Mouse (Mus musculus) layer of hippocampus, adult 18-20 months (tissue): ENCODE measurements around the gene Sirt4. TPM values are rescaled to one million over a fixed set of nuclear protein-coding genes. Genes with fewer than 3 reads are reported as not detected.
"Not testable (repeated sequence)": the region's sequence is repeated elsewhere in the genome, so short reads cannot be mapped to it uniquely, and the experiment has no call there.

ENCODE experiments used
- DNase-seq, 2 experiments: peaks; one replicate each; pipeline ENCODE4 v3.0.0; 2022; ENCODE audit warnings: low spot score in 2 of 2
- total RNA-seq, 2 experiments: library from RNA; stranded (reverse); gene quantifications; 2 replicates each; pipeline ENCODE4 v1.2.3; 2021

The Sirt4 gene
- total RNA-seq, 2 experiments from 2014 or later: 27.9 to 35.7 TPM

GRCm38 (mm10) chr5:115474174-115474828 lies 10.2 kb downstream of the Sirt4 start:
- DNase-seq: no peak

DNA sequence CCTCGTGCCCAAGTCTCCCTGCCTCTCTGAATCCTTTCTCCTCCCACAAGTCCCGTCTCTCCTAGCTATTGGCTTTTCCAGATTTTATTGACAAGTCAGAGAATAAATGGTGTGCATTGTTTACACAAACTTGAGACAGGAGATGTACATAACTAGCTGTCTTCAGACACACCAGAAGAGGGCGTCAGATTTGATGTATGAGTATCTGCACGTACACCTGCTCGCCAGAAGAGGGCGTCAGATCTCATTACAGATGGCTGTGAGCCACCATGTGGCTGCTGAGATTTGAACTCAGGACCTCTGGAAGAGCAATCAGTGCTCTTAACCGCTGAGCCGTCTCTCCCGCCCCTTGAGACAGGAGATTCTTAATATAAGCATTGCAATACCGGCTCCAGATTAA lies 11.3 kb downstream of the Sirt4 start:
- no peak for DNase-seq

GRCm38 (mm10) chr5:115470766-115471531 lies 13.6 kb downstream of the Sirt4 start:
- peak in 1 of 2 experiments; percentile 74 for DNase-seq

DNA sequence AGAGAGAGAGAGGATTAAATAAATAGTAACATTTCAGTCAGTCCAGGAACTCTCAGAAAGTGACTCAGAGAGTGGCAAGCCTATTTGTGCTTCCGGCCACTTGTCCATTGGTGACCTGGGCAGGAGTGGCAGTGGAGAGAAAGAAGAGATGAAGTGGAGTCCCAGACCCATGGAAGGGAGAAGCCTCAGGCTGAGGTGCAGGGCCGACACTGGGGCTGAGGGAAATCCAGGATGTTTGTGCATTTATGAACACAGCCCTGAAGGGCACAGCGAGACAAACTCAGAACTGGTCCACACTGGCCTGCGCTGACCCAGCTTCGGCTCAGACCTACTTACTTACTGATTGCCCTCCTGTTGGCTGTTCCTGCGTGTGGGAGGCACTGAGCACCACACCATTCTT lies 14.7 kb downstream of the Sirt4 start:
- DNase-seq: no peak

DNA sequence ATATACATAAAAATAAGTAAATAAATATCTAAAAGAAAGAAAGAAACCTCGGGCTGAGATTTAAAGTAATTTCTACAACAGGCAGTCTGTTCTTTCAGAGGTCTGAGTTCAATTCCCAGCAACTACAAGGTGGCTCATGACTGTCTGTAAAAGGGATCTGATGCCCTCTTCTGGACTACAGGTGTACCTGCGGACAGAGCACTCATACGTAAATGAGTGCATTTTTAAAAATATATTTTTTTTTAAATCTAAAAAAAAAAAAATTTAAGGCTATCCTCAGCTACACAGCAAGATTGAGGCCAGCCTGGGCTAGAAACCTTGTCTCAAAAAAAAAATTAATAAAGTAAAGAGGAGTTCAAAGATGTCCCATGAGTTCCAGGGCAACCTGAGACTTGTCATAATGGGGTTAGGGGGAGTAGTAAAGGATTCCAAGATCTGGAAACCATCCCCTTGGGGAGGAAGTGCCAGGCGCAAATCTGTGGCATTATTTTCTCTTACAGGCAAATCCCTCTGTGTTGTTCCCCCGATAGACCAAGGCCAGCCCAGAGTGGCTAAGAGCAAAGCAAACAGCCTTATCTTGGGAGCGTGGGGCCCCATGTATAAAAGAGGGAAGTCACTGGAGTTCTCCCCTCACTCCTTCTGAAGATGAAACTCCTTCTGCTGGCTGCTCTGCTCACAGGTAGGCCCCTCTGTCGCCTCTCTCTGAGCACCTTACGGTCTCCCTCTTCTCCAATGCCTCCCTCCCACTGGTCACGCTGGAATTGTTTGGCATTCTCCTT lies 18.7 kb downstream of the Sirt4 start, which contains the start of gene Pla2g1b:
Gene Pla2g1b, plus strand, starts transcription at position 621 of the 779 bp plus-strand sequence.
- no peak for DNase-seq

GRCm38 (mm10) chr5:115464408-115465115 lies 20.0 kb downstream of the Sirt4 start:
- no peak for DNase-seq

GRCm38 (mm10) chr5:115458918-115459317 lies 25.6 kb downstream of the Sirt4 start:
- no peak for DNase-seq

GRCm38 (mm10) chr5:115455838-115456237 lies 28.7 kb downstream of the Sirt4 start:
- no peak for DNase-seq

DNA sequence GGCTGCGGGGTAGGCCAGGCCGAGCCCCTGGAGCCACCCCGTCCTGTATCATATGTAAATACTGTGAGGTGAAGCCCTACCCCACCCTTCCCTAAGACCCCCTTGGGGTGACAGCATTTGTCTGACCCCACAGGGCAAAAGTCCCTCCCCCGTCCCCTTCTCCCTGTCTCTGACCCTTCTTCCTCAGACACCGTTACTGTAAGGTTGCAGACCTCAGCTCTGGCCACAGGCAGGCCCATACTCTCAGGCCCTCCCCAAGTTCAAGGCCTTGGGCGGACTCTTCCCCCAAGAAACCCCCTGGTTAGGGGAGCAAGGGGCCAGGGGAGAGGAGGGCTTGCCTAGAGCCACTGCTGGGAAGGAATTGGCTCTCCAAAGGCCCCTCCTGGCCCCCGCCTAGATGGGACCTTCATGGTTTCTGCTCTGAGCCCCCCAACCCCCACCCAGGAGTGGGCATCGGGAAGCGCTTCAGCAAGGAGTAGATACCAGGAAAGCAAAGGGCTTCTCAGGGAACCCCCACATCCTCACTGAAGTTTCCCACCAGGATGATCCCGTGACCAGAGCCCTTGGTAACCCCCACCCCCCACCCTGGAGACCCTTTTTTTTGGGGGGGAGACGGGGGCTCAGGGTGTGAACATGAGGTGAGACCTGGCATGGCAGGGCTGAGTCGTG lies 30.0 kb downstream of the Sirt4 start:
- DNase-seq: no peak

- DNase-seq: no peak
Measured at GRCm38 (mm10) chr5:115450410-115451317, 33.9 kb downstream of the Sirt4 start.

- no peak for DNase-seq
Measured at GRCm38 (mm10) chr5:115449247-115449646, 35.3 kb downstream of the Sirt4 start.

DNA sequence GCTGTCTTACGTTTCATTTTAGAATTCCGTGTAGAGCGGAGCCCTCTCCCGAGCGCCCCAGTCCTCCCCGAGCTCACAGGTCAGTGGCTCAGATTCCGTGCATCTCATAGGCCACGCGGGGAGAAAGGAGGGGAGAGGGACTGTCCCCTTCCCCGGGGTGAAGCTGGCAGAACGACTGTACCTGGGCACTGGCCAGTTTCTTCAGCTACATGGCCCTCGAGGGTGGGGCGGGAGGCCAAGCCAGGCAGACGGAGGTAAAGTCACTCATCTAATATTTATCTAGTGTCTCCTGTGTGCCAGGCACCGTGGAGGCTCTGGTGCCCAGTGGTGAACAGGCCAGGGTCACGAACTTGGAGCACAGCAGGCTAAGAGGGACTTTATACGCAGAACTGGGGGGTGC lies 37.4 kb downstream of the Sirt4 start:
- DNase-seq: no peak

DNA sequence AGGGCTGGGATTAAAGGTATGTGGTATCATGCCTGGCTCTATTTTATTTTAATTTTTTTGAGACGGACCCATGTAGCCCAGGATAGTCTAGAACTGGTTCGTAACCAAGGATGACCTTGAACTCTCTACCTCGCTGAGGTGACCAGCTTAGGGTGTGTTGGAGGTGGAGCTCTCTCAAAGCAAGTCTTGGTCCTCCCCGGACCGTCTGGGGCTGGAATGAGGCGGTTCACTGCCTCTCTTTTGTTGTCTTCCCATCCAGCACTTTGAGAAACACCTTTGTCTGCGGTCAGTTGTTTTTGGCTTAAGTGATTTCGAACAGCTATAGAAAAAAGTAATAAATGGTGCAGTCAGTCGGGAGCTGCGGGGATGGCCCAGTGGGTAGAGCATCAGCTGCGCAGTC lies 40.4 kb downstream of the Sirt4 start:
- no peak for DNase-seq

DNA sequence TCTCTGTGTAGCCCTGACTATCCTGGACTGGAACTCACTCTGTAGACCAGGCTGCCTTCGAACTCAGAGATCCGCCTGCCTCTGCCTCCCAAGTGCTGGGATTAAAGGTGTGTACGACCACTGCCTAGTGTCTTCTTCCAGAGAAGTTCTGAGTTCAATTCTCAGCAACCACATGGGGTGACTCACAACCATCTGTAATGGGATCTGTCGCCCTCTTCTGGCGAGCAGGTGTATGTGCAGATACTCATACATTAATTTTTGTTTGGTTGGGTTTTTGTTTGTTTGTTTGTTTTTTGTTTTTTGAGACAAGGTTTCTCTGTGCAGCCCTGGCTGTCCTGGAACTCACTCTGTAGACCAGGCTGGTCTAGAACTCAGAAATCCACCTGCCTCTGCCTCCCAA lies 41.9 kb downstream of the Sirt4 start:
- not testable (repeated sequence) for DNase-seq

DNA sequence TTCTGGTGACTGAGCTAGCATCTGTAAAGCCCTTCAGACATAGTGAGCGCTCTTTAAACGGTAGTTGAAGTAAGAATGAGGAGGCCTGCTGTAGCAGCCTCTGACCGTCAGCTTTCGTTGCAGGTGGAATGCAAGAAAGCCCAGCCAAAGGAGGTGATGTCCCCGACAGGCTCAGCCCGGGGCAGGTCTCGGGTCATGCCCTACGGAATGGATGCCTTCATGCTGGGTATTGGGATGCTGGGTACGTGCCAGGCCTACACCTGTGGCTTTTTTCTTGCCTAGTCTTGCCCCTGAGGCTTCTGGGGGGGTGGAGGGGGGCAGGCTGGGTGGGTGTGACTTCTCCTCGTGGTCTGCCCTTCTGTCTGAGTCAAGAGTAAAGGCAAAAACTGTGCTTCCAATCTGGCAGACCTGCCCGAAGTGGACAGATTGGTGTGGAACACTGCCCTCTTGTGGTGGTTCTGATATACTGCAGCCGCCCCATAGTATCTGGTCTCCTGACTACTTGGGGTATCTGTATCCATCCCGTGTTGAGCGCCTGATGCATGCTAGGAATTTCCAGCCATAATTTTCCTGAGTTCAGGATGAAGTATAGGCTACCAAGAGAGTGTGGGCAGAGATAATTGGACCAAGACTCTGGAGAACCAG lies 43.2 kb downstream of the Sirt4 start:
- DNase-seq: peak; percentile 75 to 89

DNA sequence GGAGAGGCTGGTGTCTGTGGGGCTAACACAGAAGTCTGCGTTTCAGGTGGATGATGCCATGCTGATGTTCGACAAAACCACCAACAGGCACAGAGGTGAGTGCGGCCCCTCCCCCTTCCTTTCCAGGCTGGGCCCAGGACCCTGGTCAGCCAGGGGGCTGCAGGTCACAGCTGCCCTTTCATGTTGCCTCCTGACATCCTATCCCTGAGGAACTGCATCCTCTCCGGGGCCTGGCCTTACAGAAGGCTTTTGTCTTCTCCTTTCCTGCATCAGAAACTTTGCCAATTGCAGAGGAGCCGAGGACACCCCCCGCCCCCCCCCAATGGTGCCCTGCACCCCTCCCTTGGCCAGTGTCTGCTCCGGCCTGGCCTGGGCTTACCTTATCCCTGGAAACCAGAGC lies 45.9 kb downstream of the Sirt4 start:
- no peak for DNase-seq

- DNase-seq: no peak
Measured at GRCm38 (mm10) chr5:115437945-115438315, 46.6 kb downstream of the Sirt4 start.

DNA sequence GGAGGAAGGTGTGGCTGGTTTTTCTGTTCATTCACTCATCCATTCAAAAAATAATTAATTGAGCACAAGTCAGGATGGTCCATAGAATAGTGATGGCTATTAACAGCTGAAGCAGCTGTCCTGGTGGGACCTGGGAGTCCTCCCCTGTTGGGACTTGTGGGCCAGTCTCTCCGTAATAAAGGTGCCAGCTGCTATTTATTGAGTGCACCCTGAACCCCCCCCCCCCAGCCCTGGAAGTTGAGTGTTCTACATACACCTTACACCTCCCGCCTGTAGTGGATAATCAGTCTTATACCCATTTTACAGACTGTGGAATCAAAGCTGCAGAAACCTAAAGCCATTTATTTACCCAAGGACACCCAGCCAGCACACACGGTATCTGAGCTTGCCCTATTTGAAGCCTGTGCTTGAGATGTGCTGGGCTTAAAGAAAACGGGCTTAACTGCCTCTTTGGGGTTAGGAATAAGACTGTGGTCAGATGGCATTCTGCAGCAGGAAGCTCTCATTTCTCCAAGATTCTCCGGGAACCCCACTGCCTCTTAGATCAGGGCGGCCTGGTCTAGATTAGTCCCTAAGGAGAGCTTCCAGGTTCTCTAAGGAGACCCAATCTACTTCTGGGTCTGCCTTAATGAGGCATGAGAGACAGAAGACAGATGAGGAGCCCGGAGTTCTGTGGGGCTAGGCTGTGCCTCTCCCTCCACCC lies 47.1 kb downstream of the Sirt4 start:
- DNase-seq: no peak
